Mouse (Mus musculus) layer of hippocampus, adult 2 months (tissue): Measurements from ENCODE around the gene Kansl2. TPM values are rescaled to one million over a fixed set of nuclear protein-coding genes. Genes with fewer than 3 reads are reported as not detected.

Source experiments
- DNase-seq, 2 experiments: peaks; one replicate each; pipeline ENCODE4 v3.0.0; 2022; ENCODE audit warnings: low spot score in 2 of 2
- H3K27ac ChIP-seq: fragments of 200-600 bp; 2 replicates; pipeline ENCODE4 v1.8.1; 2022
- H3K4me3 ChIP-seq: fragments of 200-600 bp; 2 replicates; pipeline ENCODE4 v1.8.1; 2022; ENCODE audit warnings: mild to moderate bottlenecking
- CTCF ChIP-seq: fragments of 200-600 bp; conservative IDR thresholded peaks from 2 replicates; pipeline ENCODE4 v1.8.1; 2022; ENCODE audit warnings: antibody characterized with exemption, mild to moderate bottlenecking, moderate library complexity
- total RNA-seq, 2 experiments: library from RNA; stranded (reverse); gene quantifications; 2 replicates each; pipeline ENCODE4 v1.2.3; 2021

Kansl2 gene
- total RNA-seq, 2 experiments from 2014 or later, result 62.2 to 62.5 TPM

- DNase-seq, result peak; percentile 100
- peak; percentile 67 for TF ChIP-seq CTCF
- Histone ChIP-seq H3K27ac (peak overlapping the region; percentile 98), H3K4me3 (peak overlapping the region; percentile 81)
Observed at GRCm38 (mm10) chr15:98567278-98568134, 33.4 kb upstream of the Kansl2 start.

GRCm38 (mm10) chr15:98566973-98567277 lies 32.9 kb upstream of the Kansl2 start:
- H3K4me3 ChIP-seq, result peak overlapping the region; percentile 81
- no peak for TF ChIP-seq CTCF
- no peak for DNase-seq

GRCm38 (mm10) chr15:98557186-98557585 lies 23.1 kb upstream of the Kansl2 start:
- TF ChIP-seq CTCF, result no peak
- DNase-seq, result no peak
- Histone ChIP-seq H3K27ac (no peak overlapping the region), H3K4me3 (no peak overlapping the region)

More at GRCm38 (mm10) chr15:98566973-98567277, 32.9 kb upstream of the Kansl2 start:
- H3K27ac ChIP-seq, result peak overlapping the region; percentile 94

GRCm38 (mm10) chr15:98555881-98556280 lies 21.8 kb upstream of the Kansl2 start:
- no peak overlapping the region for H3K4me3 ChIP-seq
- DNase-seq, result no peak
- no peak overlapping the region for H3K27ac ChIP-seq
- TF ChIP-seq CTCF, result no peak

GRCm38 (mm10) chr15:98552758-98553157 lies 18.7 kb upstream of the Kansl2 start:
- Histone ChIP-seq H3K4me3 (no peak overlapping the region), H3K27ac (no peak overlapping the region)
- DNase-seq, result no peak
- TF ChIP-seq CTCF, result no peak

GRCm38 (mm10) chr15:98546843-98547242 lies 12.8 kb upstream of the Kansl2 start:
- no peak overlapping the region for H3K4me3 ChIP-seq
- no peak overlapping the region for H3K27ac ChIP-seq
- no peak for DNase-seq
- no peak for TF ChIP-seq CTCF

- H3K4me3 ChIP-seq, result no peak overlapping the region
- TF ChIP-seq CTCF, result no peak
- DNase-seq, result no peak
- no peak overlapping the region for H3K27ac ChIP-seq
Observed at GRCm38 (mm10) chr15:98545151-98545550, 11.1 kb upstream of the Kansl2 start.

- no peak overlapping the region for H3K4me3 ChIP-seq
- no peak for TF ChIP-seq CTCF
- no peak overlapping the region for H3K27ac ChIP-seq
- DNase-seq, result no peak
Observed at GRCm38 (mm10) chr15:98543341-98543740, 9.3 kb upstream of the Kansl2 start.

- DNase-seq, result no peak
- Histone ChIP-seq H3K4me3 (no peak overlapping the region), H3K27ac (no peak overlapping the region)
- TF ChIP-seq CTCF, result no peak
Observed at GRCm38 (mm10) chr15:98541064-98541463, 7.0 kb upstream of the Kansl2 start.

GRCm38 (mm10) chr15:98537923-98538322 lies 3.9 kb upstream of the Kansl2 start:
- Histone ChIP-seq H3K27ac (no peak overlapping the region), H3K4me3 (no peak overlapping the region)
- DNase-seq, result no peak
- no peak for TF ChIP-seq CTCF

GRCm38 (mm10) chr15:98536828-98537510 lies 2.9 kb upstream of the Kansl2 start:
- Histone ChIP-seq H3K4me3 (no peak overlapping the region), H3K27ac (no peak overlapping the region)
- no peak for TF ChIP-seq CTCF
- DNase-seq, result no peak

- no peak for DNase-seq
- Histone ChIP-seq H3K27ac (no peak overlapping the region), H3K4me3 (no peak overlapping the region)
- TF ChIP-seq CTCF, result no peak
Observed at GRCm38 (mm10) chr15:98535921-98536320, 1.9 kb upstream of the Kansl2 start.

- no peak for TF ChIP-seq CTCF
- DNase-seq, result no peak
- peak overlapping the region; percentile 95 for H3K4me3 ChIP-seq
- peak overlapping the region; percentile 97 for H3K27ac ChIP-seq
Observed at GRCm38 (mm10) chr15:98533035-98533531, 981 bp downstream of the Kansl2 start.

GRCm38 (mm10) chr15:98532281-98532680 lies 1.8 kb downstream of the Kansl2 start:
- Histone ChIP-seq H3K27ac (peak overlapping the region; percentile 97), H3K4me3 (peak overlapping the region; percentile 95)
- no peak for TF ChIP-seq CTCF
- no peak for DNase-seq
